Mouse (Mus musculus) forelimb bud, embryonic 11.5 days (tissue): ENCODE measurements around the gene E2f3.

Experiments
- DNase-seq: peaks from one replicate; pipeline ENCODE4 v3.0.0-alpha.2; 2012; ENCODE audit warnings: low read depth, low spot score

The E2f3 gene

DNA sequence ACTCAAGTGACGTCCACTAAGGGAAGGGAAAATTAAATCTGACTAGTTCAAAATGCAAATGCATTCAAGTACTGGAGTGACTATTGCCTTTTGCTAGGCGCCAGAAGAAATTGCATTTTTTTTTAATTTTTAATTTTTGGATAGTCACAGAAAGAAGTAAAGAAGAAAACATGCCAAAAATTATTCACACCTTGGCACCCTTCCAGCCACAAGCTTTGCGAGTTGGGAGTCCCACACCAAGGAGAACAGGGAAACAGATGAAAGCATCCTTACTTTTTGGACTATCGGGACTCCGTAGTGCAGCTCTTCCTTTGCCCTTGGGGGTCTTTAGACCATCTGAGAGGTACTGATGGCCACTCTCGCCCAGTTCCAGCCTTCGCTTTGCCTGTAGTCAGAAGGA is 66.0 kb downstream of the E2f3 start:
- no peak for DNase-seq

GRCm38 (mm10) chr13:29916561-29916960 is 69.3 kb downstream of the E2f3 start:
- no peak for DNase-seq

DNA sequence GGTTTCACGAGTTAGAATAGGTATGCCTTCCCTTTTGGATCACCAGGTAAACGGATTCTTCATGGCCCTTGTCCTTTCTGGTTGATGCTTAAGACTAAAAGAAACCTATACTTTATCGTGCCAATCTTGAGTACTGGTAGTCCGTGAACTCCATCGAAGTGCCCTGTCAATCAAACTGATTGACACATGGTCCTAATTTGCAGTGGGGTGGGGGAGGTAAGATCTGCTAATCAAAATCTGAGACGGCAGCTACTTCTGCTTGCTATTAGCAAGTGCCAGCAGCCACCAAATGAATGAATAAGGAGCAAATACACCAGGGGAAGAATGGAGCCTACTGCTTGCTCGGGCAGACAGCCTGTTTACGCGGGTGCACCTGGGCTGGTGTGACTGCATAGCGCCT is 72.3 kb downstream of the E2f3 start:
- DNase-seq, result peak; percentile 43

- peak; percentile 29 for DNase-seq
Observed at GRCm38 (mm10) chr13:29913061-29913460, 72.8 kb downstream of the E2f3 start.

DNA sequence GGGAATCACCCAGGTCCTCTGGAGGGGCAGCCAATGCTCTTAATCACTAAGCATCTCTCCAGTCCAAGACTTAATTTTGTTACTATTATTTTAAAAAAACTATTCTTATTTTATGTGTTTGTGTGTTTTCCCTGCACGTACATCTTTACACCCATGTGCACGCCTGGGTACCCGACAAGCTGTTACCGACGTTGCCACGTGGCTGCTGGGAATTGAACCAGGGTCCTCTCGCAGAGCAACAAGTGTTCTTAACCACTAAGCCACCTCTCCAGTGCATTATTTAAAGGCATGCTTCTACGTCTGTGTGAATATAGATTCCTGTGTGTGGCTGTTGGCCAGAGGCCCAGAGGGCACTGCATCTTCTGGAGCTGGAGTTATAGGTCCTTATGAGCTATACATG is 73.6 kb downstream of the E2f3 start:
- no peak for DNase-seq

GRCm38 (mm10) chr13:29911141-29911540 is 74.7 kb downstream of the E2f3 start:
- DNase-seq, result no peak

DNA sequence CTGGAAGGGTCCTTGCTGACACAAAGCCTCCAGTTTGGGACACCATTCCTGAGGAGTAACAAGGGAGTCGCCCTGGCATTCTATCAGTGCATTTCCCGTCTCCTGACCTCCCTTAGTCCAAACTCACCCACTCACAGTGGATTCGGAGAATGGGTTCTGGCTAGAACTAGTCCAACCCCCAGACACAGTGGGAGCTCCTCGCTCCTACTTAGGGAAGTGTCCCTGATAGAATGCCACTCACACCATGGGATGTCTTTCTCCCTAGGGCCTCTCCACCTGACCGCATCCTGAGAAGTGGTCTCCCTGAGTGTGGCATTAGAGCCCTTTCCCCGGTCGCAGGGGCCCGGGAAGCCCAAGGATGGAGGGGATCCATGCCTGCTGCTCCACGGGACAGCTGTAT is 77.4 kb downstream of the E2f3 start:
- no peak for DNase-seq

- no peak for DNase-seq
Observed at GRCm38 (mm10) chr13:29907995-29908394, 77.9 kb downstream of the E2f3 start.

DNA sequence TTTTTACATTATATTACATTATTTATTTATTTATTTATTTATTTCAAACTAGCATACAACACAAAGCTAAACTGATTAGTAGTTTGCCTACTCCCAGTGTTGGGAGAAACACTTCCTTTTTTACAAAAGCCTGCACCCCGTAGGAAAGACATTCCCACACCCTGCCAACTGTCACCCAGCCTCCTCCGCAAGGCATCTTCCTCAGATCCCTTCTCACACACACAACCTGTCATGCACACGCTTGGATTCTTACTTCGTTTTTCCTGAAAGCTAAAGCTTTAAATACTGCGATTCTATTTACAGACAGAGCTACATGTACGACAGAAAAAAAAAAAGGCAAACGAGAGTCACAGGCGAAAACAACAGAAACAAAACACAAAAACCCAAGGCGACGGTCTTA is 79.1 kb downstream of the E2f3 start:
- no peak for DNase-seq

- no peak for DNase-seq
Observed at GRCm38 (mm10) chr13:29903341-29903740, 82.5 kb downstream of the E2f3 start.

GRCm38 (mm10) chr13:29902676-29903075 is 83.2 kb downstream of the E2f3 start:
- DNase-seq, result no peak

DNA sequence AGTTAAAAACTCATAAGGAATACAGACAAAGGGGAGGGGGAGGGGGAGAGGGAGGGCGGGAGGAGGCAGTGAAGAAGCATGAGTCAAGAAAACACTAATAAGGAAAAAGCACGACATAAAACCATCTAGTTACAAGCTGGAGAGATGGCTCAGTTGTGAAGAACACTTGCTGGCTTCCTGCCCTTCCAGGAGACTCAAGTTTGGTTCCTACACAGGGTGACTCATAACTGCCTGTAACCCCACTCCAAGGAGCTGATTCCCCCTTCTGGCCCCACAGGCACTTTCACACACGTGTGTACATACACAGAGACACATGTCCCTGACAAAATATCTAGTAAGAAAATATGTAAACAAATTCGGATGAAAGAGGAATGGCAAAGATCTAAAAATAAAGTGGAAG is 84.2 kb downstream of the E2f3 start:
- no peak for DNase-seq

- DNase-seq, result no peak
Observed at GRCm38 (mm10) chr13:29866780-29867179, 119.1 kb downstream of the E2f3 start.

GRCm38 (mm10) chr13:29864331-29864730 is 121.5 kb downstream of the E2f3 start:
- DNase-seq, result peak; percentile 25

DNA sequence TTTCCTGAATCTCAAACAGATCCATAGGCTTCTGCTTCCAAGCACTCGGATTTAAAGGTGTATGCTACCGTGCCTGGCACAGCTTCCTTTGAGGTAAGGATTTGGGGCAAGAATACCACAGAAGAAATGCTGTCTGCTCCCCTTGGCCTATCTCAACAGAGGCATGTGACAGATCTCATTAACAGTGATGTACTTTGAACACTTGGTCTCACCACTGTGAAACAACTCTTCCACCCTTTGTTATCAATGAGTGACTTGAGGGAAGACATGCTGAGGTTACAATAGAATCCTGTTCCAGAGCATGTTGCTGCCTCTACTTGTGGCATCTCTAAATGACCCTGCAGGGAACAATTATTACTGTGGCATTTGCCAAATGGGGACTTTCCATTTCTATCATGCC is 125.8 kb downstream of the E2f3 start:
- DNase-seq, result no peak

DNA sequence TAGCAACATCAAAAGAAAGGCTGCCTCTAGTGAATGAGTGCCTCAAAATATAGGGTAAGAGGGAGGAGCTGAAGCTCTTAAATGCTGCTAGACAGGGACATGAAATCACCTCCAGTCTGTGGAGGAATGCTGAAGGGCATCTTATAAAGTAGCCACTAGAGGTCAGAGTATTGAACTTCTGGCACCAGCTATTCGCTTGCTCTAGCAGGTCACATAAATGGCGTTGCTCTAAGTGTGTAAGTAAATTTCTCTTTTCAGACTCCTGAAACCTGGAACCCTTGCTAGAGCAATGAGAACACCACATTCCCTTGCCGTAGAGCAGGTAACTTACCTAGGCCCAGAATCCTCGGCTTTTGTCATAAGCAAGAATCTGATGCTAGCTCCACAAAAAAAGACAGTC is 128.4 kb downstream of the E2f3 start:
- DNase-seq, result peak; percentile 59
